Mouse (Mus musculus) adrenal gland, adult (tissue): ENCODE results near the gene Abhd17a.

Experiments
- DNase-seq, 2 experiments: peaks; one replicate each; pipeline ENCODE4 v3.0.0; 2022 to 2023; ENCODE audit warnings: low spot score in 1 of 2; ENCODE audit not compliant: inconsistent age in 2 of 2

Gene Abhd17a

GRCm38 (mm10) chr10:80549279-80549678 is 40.9 kb downstream of the Abhd17a start:
- DNase-seq = peak in 1 of 2 experiments; percentile 75

- DNase-seq = peak; percentile 94 to 96
These were observed 41.6 kb downstream of the Abhd17a start for GRCm38 (mm10) chr10:80548428-80549006.

GRCm38 (mm10) chr10:80547539-80547938 is 42.6 kb downstream of the Abhd17a start:
- DNase-seq = peak; percentile 62 to 73

- DNase-seq = peak in 1 of 2 experiments; percentile 58
These were observed 43.2 kb downstream of the Abhd17a start for GRCm38 (mm10) chr10:80546945-80547344.

- DNase-seq = peak; percentile 63 to 74
These were observed 44.6 kb downstream of the Abhd17a start for GRCm38 (mm10) chr10:80545590-80545989.

- no peak for DNase-seq
These were observed 46.3 kb downstream of the Abhd17a start for GRCm38 (mm10) chr10:80543873-80544272.

GRCm38 (mm10) chr10:80539493-80539892 is 50.6 kb downstream of the Abhd17a start:
- peak; percentile 70 to 82 for DNase-seq

GRCm38 (mm10) chr10:80538710-80539394 is 51.3 kb downstream of the Abhd17a start, which contains the start of gene Atp8b3:
Gene Atp8b3 (minus strand): TSS chr10:80539124.
- peak; percentile 96 to 97 for DNase-seq

GRCm38 (mm10) chr10:80538180-80538579 is 52.0 kb downstream of the Abhd17a start:
- DNase-seq = peak; percentile 74 to 80

GRCm38 (mm10) chr10:80535711-80536110 is 54.4 kb downstream of the Abhd17a start:
- peak in 1 of 2 experiments; percentile 29 for DNase-seq

- no peak for DNase-seq
These were observed 55.1 kb downstream of the Abhd17a start for GRCm38 (mm10) chr10:80535071-80535470.

GRCm38 (mm10) chr10:80533704-80534103 is 56.4 kb downstream of the Abhd17a start:
- peak; percentile 78 to 81 for DNase-seq
